Mouse (Mus musculus): ENCODE measurements around the gene Iqce.

The Iqce gene

GRCm38 (mm10) chr5:140702103-140702513, at the start of gene Iqce:
Gene Iqce (minus strand): TSS chr5:140702378.
- DNase-seq, result peak; percentile 97

GRCm38 (mm10) chr5:140750925-140751324, 48.7 kb upstream of the Iqce start:
- peak; percentile 67 for DNase-seq

GRCm38 (mm10) chr5:140749062-140749875, 47.1 kb upstream of the Iqce start:
- peak; percentile 90 for DNase-seq

GRCm38 (mm10) chr5:140748425-140748824, 46.2 kb upstream of the Iqce start:
- DNase-seq, result peak; percentile 69

GRCm38 (mm10) chr5:140743706-140744131, 41.5 kb upstream of the Iqce start:
- no peak for DNase-seq

- DNase-seq, result no peak
These were observed 39.7 kb upstream of the Iqce start for GRCm38 (mm10) chr5:140741877-140742276.

GRCm38 (mm10) chr5:140741040-140741439, 38.9 kb upstream of the Iqce start:
- peak; percentile 70 for DNase-seq

GRCm38 (mm10) chr5:140739813-140740212, 37.6 kb upstream of the Iqce start:
- DNase-seq, result no peak

- no peak for DNase-seq
These were observed 34.0 kb upstream of the Iqce start for GRCm38 (mm10) chr5:140736166-140736565.

- peak; percentile 55 for DNase-seq
These were observed 33.1 kb upstream of the Iqce start for GRCm38 (mm10) chr5:140735297-140735696.

GRCm38 (mm10) chr5:140733336-140733735, 31.2 kb upstream of the Iqce start:
- DNase-seq, result no peak

GRCm38 (mm10) chr5:140732195-140732594, 30.0 kb upstream of the Iqce start:
- DNase-seq, result no peak

- no peak for DNase-seq
These were observed 29.0 kb upstream of the Iqce start for GRCm38 (mm10) chr5:140731040-140731797.

GRCm38 (mm10) chr5:140726946-140727740, 25.0 kb upstream of the Iqce start:
- no peak for DNase-seq

- no peak for DNase-seq
These were observed 24.1 kb upstream of the Iqce start for GRCm38 (mm10) chr5:140726062-140726839.

GRCm38 (mm10) chr5:140723822-140724221, 21.6 kb upstream of the Iqce start, which contains the start of gene Amz1:
Gene Amz1 (plus strand): TSS chr5:140724127.
- DNase-seq, result no peak

GRCm38 (mm10) chr5:140722121-140722520, 19.9 kb upstream of the Iqce start:
- DNase-seq, result no peak

GRCm38 (mm10) chr5:140720773-140721172, 18.6 kb upstream of the Iqce start:
- DNase-seq, result no peak

GRCm38 (mm10) chr5:140711040-140711439, 8.9 kb upstream of the Iqce start:
- no peak for DNase-seq

- no peak for DNase-seq
These were observed 8.1 kb upstream of the Iqce start for GRCm38 (mm10) chr5:140710315-140710714.

GRCm38 (mm10) chr5:140705501-140706171, 3.5 kb upstream of the Iqce start:
- no peak for DNase-seq
